Mouse (Mus musculus) cerebellum, adult 9-11 months (tissue): Measurements from ENCODE around the gene Zfpm1.

Experiments
- DNase-seq: peaks from one replicate; pipeline ENCODE4 v3.0.0; 2022

The Zfpm1 gene

GRCm38 (mm10) chr8:122277204-122277995 lies 4.5 kb upstream of the Zfpm1 start:
- peak; percentile 37 for DNase-seq

- no peak for DNase-seq
Observed at GRCm38 (mm10) chr8:122280156-122280555, 1.8 kb upstream of the Zfpm1 start.

GRCm38 (mm10) chr8:122280588-122281316 lies 1.2 kb upstream of the Zfpm1 start:
- DNase-seq = peak; percentile 70

- peak; percentile 98 for DNase-seq
Observed at GRCm38 (mm10) chr8:122281317-122282034, 465 bp upstream of the Zfpm1 start.

GRCm38 (mm10) chr8:122282501-122283355 lies 787 bp downstream of the Zfpm1 start:
- DNase-seq = peak; percentile 72

GRCm38 (mm10) chr8:122283356-122284202 lies 1.6 kb downstream of the Zfpm1 start:
- DNase-seq = peak; percentile 65

GRCm38 (mm10) chr8:122284203-122284658 lies 2.3 kb downstream of the Zfpm1 start:
- DNase-seq = peak; percentile 66

GRCm38 (mm10) chr8:122284659-122285261 lies 2.8 kb downstream of the Zfpm1 start:
- peak; percentile 56 for DNase-seq

- peak; percentile 50 for DNase-seq
Observed at GRCm38 (mm10) chr8:122285727-122286126, 3.8 kb downstream of the Zfpm1 start.

GRCm38 (mm10) chr8:122286899-122287298 lies 5.0 kb downstream of the Zfpm1 start:
- DNase-seq = peak; percentile 24

GRCm38 (mm10) chr8:122287742-122288141 lies 5.8 kb downstream of the Zfpm1 start:
- DNase-seq = no peak

- peak; percentile 25 for DNase-seq
Observed at GRCm38 (mm10) chr8:122288344-122288743, 6.4 kb downstream of the Zfpm1 start.

GRCm38 (mm10) chr8:122291075-122291474 lies 9.1 kb downstream of the Zfpm1 start:
- DNase-seq = no peak

- DNase-seq = no peak
Observed at GRCm38 (mm10) chr8:122291549-122291948, 9.6 kb downstream of the Zfpm1 start.

GRCm38 (mm10) chr8:122293484-122293883 lies 11.5 kb downstream of the Zfpm1 start:
- no peak for DNase-seq

- DNase-seq = no peak
Observed at GRCm38 (mm10) chr8:122294273-122294683, 12.3 kb downstream of the Zfpm1 start.

- DNase-seq = no peak
Observed at GRCm38 (mm10) chr8:122295389-122295788, 13.4 kb downstream of the Zfpm1 start.

GRCm38 (mm10) chr8:122296173-122297001 lies 14.4 kb downstream of the Zfpm1 start:
- DNase-seq = peak; percentile 83

- no peak for DNase-seq
Observed at GRCm38 (mm10) chr8:122299581-122300254, 17.8 kb downstream of the Zfpm1 start.
